Mouse (Mus musculus) R1 (cell line): ENCODE measurements around the gene Olfr1034.
A peak's percentile ranks its signal among the peaks of the same experiment; 100 is the strongest.
"Not testable (repeated sequence)": the region's sequence is repeated elsewhere in the genome, so short reads cannot be mapped to it uniquely, and the experiment has no call there.

ENCODE experiments used
- DNase-seq: peaks from one replicate; pipeline ENCODE4 v3.0.0-alpha.2; 2018; ENCODE audit warnings: low read depth, low spot score

The Olfr1034 gene

DNA sequence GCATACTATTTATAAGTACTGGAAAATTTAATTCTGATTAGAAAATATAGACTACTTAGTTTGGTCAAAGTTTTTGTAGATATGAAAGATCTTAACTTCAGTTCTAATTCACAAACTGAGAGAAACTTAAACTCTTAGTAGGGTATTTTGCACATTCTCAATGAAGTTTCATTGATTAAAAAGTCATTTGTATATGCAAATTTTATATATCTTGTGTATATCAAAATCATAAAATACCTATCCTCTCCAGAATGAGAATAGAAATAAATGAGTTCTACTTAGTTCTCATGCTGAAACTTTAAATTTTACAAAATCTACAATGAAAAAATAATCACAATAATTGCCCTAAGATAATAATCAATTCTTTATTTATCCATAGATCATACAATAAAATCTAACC, at the start of gene Olfr1034:
Olfr1034 (plus strand) TSS at position 301 of the 400 bp plus-strand sequence.
- no peak for DNase-seq

DNA sequence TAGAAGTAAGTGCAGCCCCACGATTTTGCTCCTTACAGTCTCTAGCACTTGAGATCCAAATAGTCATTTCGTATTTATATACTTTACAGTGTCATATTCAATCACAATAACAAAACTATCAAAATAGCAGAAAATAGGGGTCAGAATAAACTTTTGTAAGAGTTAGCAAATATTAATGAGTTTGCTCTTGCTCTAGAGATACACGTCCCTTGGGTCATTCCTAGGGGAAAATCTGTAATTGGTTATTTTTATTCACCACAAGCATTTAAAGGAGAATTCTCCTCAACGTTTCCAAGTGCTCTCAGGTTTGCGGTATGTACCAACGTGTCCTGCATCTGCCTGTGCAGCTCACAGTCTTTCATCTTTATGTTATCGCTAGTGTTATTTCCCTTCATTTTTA, 40.4 kb upstream of the Olfr1034 start, which contains the start of gene Olfr1032:
Olfr1032 (plus strand) TSS at position 301 of the 400 bp plus-strand sequence.
- no peak for DNase-seq

GRCm38 (mm10) chr2:86020406-86020805, 25.3 kb upstream of the Olfr1034 start, which contains the start of gene Olfr1033:
Olfr1033 (plus strand) TSS chr2:86020633.
- peak; percentile 1 for DNase-seq

- DNase-seq = not testable (repeated sequence)
Observed at GRCm38 (mm10) chr2:86021518-86021917, 24.1 kb upstream of the Olfr1034 start.

- peak; percentile 95 for DNase-seq
Observed at GRCm38 (mm10) chr2:86050777-86051176, 5.1 kb downstream of the Olfr1034 start.

DNA sequence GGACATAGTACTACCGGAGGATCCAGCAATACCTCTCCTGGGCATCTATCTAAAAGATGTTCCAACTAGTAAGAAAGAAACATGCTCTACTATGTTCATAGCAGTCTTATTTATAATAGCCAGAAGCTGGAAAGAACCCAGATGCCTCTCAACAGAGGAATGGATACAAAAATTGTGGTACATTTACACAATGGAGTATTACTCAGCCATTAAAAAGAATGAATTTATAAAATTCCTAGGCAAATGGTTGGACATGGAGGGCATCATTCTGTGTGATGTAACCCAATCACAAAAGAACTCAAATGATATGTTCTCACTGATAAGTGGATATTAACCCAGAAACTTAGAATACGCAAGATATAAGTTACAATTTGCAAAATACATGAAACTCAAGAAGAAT, 18.1 kb downstream of the Olfr1034 start:
- not testable (repeated sequence) for DNase-seq

GRCm38 (mm10) chr2:86070189-86070588, 24.5 kb downstream of the Olfr1034 start:
- no peak for DNase-seq

- not testable (repeated sequence) for DNase-seq
Observed at GRCm38 (mm10) chr2:86073692-86074091, 28.0 kb downstream of the Olfr1034 start, which contains the start of gene Olfr1036. Olfr1036 (plus strand) TSS chr2:86073992.

GRCm38 (mm10) chr2:86080478-86080877, 34.8 kb downstream of the Olfr1034 start:
- not testable (repeated sequence) for DNase-seq

GRCm38 (mm10) chr2:86087285-86087684, 41.6 kb downstream of the Olfr1034 start, which contains the start of gene Olfr1037:
Olfr1037 (minus strand) TSS chr2:86087385.
- no peak for DNase-seq
